Mouse (Mus musculus): ENCODE data around the gene Ankrd52.

The Ankrd52 gene

GRCm38 (mm10) chr10:128457676-128458075 is 80.8 kb downstream of the Ankrd52 start:
- Histone ChIP-seq H3K36me3 (ENCODE audit: control insufficient read depth, insufficient read depth, low read length, poor library complexity, severe bottlenecking) (peaks cover 1% of the 10 kb centered on the region; the same call in 1 of the 2 replicates), H3K27me3 (ENCODE audit: control insufficient read depth, insufficient read depth, low read length, poor library complexity, severe bottlenecking) (no peaks in the 10 kb centered on the region)
- DNase-seq (ENCODE audit: low read depth, low spot score), result no peak
